Mouse (Mus musculus): ENCODE measurements around the gene Gm49403.

DNA sequence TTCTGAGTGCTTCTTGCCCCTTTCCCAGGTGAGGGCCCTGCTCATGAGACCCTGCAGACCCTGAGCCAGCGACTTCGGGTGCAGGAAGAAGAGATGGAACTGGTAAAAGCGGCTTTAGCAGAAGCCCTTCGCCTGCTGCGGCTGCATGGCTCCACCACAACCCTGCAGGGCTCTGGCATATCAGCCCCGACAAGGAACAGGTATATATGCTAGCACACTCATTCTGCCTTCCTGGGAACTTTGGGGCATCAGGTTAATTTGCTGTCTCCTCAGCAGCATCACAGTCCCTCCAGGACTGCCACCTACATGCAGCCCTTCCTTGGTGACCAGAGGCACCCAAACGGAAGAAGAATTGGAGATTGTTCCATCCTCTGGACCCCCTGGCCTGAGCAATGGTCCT is 47.0 kb downstream of the Gm49403 start:
- TF ChIP-seq POLR2A (IDR thresholded peaks at IDR 0.05; ENCODE audit: control insufficient read depth, extremely low read depth, insufficient read depth, low read length, poor library complexity): no peak
- no peak for TF ChIP-seq CTCF (IDR thresholded peaks at IDR 0.05; ENCODE audit: borderline replicate concordance, control insufficient read depth, extremely low read depth, insufficient read depth, low read length, poor library complexity)

Measured in thymus, adult 2 months (tissue).